Mouse (Mus musculus): ENCODE results near the gene Pced1b.

DNA sequence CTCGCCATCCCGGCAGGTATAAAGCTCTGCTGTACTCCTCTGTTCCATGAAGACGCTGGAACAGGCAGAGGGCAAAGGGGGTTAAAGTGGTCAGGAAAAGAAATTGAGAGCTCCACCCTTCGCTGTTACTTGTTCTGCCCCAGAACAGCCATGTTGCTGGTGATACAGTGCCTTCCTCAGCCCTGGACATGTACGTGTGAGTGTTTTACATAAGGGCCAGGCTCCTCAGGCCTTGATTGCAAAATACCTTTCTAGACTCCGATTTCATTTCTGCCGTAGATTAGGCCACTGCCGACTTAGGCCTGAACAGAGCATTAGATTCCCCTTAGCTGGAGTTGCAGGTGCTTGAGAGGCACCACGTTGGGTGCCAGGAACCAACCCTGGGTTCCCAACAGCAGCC lies 97.0 kb downstream of the Pced1b start:
- TF ChIP-seq POLR2A (IDR thresholded peaks at IDR 0.05; ENCODE audit: extremely low read depth, insufficient read depth, low read length) (no peak), CTCF (IDR thresholded peaks at IDR 0.05; ENCODE audit: low read depth, low read length) (no peak)
